Mouse (Mus musculus) embryonic facial prominence, embryonic 11.5 days (tissue): ENCODE data around the gene Gm27021. TPM values are rescaled to one million over a fixed set of nuclear protein-coding genes. Genes with fewer than 3 reads are reported as not detected.

Experiments
- ATAC-seq: fragments of 200-750 bp; cut with Nextera tagmentation; replicated peaks from 2 replicates; pipeline ENCODE4 v1.8.0; 2017; ENCODE audit warnings: low read depth; ENCODE audit not compliant: insufficient number of reproducible peaks, low FRiP score, low TSS enrichment
- DNase-seq: peaks from one replicate; pipeline ENCODE4 v3.0.0-alpha.2; 2015; ENCODE audit warnings: low spot score
- H3K27ac ChIP-seq: fragments of 300-500 bp; sonication (generic); replicated peaks from 2 replicates; pipeline ENCODE4 v1.5.1; 2014; ENCODE audit warnings: mild to moderate bottlenecking, low read depth, low read length, control low read depth
- H3K27me3 ChIP-seq: fragments of 300-500 bp; sonication (generic); 2 replicates; pipeline ENCODE4 v1.6.1; 2014; ENCODE audit warnings: mild to moderate bottlenecking, low read length, moderate library complexity, mixed read lengths; ENCODE audit not compliant: control insufficient read depth, insufficient read depth
- H3K36me3 ChIP-seq: fragments of 300-500 bp; sonication (generic); replicated peaks from 2 replicates; pipeline ENCODE4 v1.6.1; 2014; ENCODE audit warnings: low read depth, mild to moderate bottlenecking, low read length, moderate library complexity, mixed read lengths; ENCODE audit not compliant: control insufficient read depth, insufficient read depth
- H3K4me1 ChIP-seq: fragments of 300-500 bp; sonication (generic); 2 replicates; pipeline ENCODE4 v1.6.1; 2014; ENCODE audit warnings: low read length, mixed read lengths; ENCODE audit not compliant: control insufficient read depth, insufficient read depth
- H3K4me2 ChIP-seq: fragments of 300-500 bp; sonication (generic); 2 replicates; pipeline ENCODE4 v1.6.1; 2014; ENCODE audit warnings: low read depth, mild to moderate bottlenecking, control low read depth, low read length, moderate library complexity
- H3K4me3 ChIP-seq: fragments of 300-500 bp; sonication (generic); 2 replicates; pipeline ENCODE4 v1.5.1; 2014; ENCODE audit warnings: low read depth, low read length, control low read depth
- H3K9ac ChIP-seq: fragments of 300-500 bp; sonication (generic); replicated peaks from 2 replicates; pipeline ENCODE4 v1.6.1; 2014; ENCODE audit warnings: mild to moderate bottlenecking, control low read depth, low read length
- H3K9me3 ChIP-seq: fragments of 300-500 bp; sonication (generic); replicated peaks from 2 replicates; pipeline ENCODE4 v1.6.1; 2016; ENCODE audit warnings: mild to moderate bottlenecking, low read length, inconsistent platforms, mixed read lengths; ENCODE audit not compliant: control insufficient read depth
- WGBS: fragments of 180-500 bp; shearing (Covaris S2); extraction: QIAGEN DNeasy Blood & Tissue Kit; methylation state at CpG from one replicate; pipeline ENCODE4 v1.1.7; 2014; 5-methylcytosine and 5-hydroxymethylcytosine counted together
- polyA plus RNA-seq: library from polyadenylated mRNA; unstranded; fragments of >200 nt; fragmentation: Nextera tagmentation; extraction: Ambion mirVana; gene quantifications from 2 replicates; pipeline ENCODE4 v1.2.1, GENCODE M21; 2014

The Gm27021 gene
- polyA plus RNA-seq, 1 experiment from 2014 or later = 3.0 TPM

- Histone ChIP-seq H3K9ac (no peak overlapping the region), H3K4me2 (no peak overlapping the region), H3K27ac (no peak overlapping the region), H3K36me3 (no peaks in the 10 kb centered on the region), H3K27me3 (no peaks in the 10 kb centered on the region), H3K9me3 (no peaks in the 10 kb centered on the region), H3K4me1 (no peaks in the 10 kb centered on the region), H3K4me3 (no peak overlapping the region)
- no peak for DNase-seq
- ATAC-seq = no peak
- 81% methylated on average over 9 of the region's 9 CpGs for whole genome bisulfite sequencing
Observed at GRCm38 (mm10) chr8:120607460-120607859, 60.4 kb downstream of the Gm27021 start.

- ATAC-seq = 0 out of 2 replicates have a peak, but pooled peaks have one; percentile 47
- 42% methylated on average over 6 of the region's 6 CpGs for WGBS
- peak; percentile 59 for DNase-seq
- H3K9ac ChIP-seq = no peak overlapping the region
- no peaks in the 10 kb centered on the region for H3K36me3 ChIP-seq
- no peak overlapping the region for H3K4me3 ChIP-seq
- H3K4me2 ChIP-seq = no peak overlapping the region
- H3K27ac ChIP-seq = no peak overlapping the region
- H3K27me3 ChIP-seq = no peaks in the 10 kb centered on the region
- H3K4me1 ChIP-seq = no peaks in the 10 kb centered on the region
- H3K9me3 ChIP-seq = no peaks in the 10 kb centered on the region
Observed at GRCm38 (mm10) chr8:120602672-120603071, 65.2 kb downstream of the Gm27021 start.

DNA sequence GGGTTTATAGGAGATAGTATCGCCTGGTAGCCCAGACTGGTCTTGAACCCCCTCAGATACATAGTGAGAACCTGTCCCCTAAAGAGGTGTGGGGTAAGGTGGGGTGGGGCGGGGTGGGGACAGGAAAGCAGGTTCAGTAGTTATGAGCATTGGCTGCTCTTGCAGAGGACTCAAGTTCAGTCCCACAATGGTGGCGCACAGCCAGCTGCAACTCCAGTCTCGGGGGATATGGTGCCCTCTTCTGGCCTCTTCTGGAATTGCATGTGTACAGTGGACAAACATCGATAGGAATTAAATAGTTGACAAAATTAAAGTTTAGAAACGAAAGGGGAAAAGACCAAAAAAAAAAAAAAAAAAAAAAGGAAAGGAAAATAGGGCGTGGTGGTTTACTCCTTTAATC is 68.4 kb downstream of the Gm27021 start:
- peak; percentile 65 for DNase-seq
- H3K9ac ChIP-seq = no peak overlapping the region
- no peaks in the 10 kb centered on the region for H3K4me1 ChIP-seq
- WGBS = 49% methylated on average over 7 of the region's 7 CpGs
- H3K4me2 ChIP-seq = no peak overlapping the region
- no peaks in the 10 kb centered on the region for H3K27me3 ChIP-seq
- H3K36me3 ChIP-seq = no peaks in the 10 kb centered on the region
- ATAC-seq = no peak
- no peak overlapping the region for H3K27ac ChIP-seq
- H3K9me3 ChIP-seq = no peaks in the 10 kb centered on the region
- H3K4me3 ChIP-seq = no peak overlapping the region

- Histone ChIP-seq H3K4me3 (no peak overlapping the region), H3K27me3 (no peaks in the 10 kb centered on the region), H3K4me1 (no peaks in the 10 kb centered on the region), H3K36me3 (no peaks in the 10 kb centered on the region), H3K27ac (no peak overlapping the region), H3K9ac (no peak overlapping the region), H3K9me3 (no peaks in the 10 kb centered on the region), H3K4me2 (no peak overlapping the region)
- WGBS = 28% methylated on average over 24 of the region's 24 CpGs
- peak; percentile 24 for DNase-seq
- ATAC-seq = no peak
Observed at GRCm38 (mm10) chr8:120598579-120598978, 69.3 kb downstream of the Gm27021 start.

- DNase-seq = peak; percentile 82
- Histone ChIP-seq H3K4me2 (no peak overlapping the region), H3K9ac (no peak overlapping the region), H3K9me3 (no peaks in the 10 kb centered on the region), H3K27ac (no peak overlapping the region), H3K27me3 (no peaks in the 10 kb centered on the region), H3K4me3 (no peak overlapping the region), H3K4me1 (no peaks in the 10 kb centered on the region), H3K36me3 (no peaks in the 10 kb centered on the region)
- WGBS = 10% methylated on average over 5 of the region's 5 CpGs
- ATAC-seq = no peak
Observed at GRCm38 (mm10) chr8:120595963-120596362, 71.9 kb downstream of the Gm27021 start.

GRCm38 (mm10) chr8:120594571-120594970 is 73.3 kb downstream of the Gm27021 start:
- no peak overlapping the region for H3K4me2 ChIP-seq
- no peaks in the 10 kb centered on the region for H3K27me3 ChIP-seq
- 91% methylated on average over 5 of the region's 5 CpGs for WGBS
- no peak for ATAC-seq
- no peaks in the 10 kb centered on the region for H3K9me3 ChIP-seq
- H3K4me1 ChIP-seq = no peaks in the 10 kb centered on the region
- no peak overlapping the region for H3K4me3 ChIP-seq
- no peak overlapping the region for H3K9ac ChIP-seq
- DNase-seq = no peak
- no peaks in the 10 kb centered on the region for H3K36me3 ChIP-seq
- H3K27ac ChIP-seq = no peak overlapping the region

DNA sequence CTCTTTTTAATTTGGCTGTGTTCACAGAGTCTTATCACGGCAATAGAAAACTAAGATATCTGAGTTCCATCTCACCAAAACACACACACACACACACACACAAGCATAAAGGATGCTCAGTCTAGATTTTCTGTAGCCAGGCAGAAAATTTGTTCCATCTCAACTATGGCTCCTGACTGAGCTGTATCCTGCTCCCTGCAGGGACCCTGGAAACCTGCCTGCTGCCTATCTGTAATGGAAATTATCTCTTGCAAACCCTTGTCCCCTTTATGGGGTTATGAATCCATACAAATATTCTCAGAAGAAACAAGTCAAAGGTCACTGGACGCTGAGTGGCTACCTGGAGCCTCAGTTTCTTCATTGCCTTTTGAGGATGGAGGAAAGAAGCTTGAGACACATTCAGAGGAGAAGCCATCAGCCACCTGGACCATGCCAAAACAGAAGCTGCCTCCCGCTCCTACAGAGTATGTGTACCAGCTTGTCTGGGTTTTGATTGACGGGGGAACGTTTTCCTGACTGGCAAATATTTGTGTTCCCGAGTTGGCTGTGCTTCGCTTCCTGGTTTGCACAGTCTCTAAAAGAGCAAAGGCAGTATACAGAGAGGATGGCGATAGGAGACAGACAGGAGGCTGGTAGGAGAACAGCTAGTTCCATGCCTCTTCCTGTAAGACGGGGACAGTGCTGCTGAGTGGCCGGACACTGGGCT is 76.1 kb downstream of the Gm27021 start:
- Histone ChIP-seq H3K27ac (no peak overlapping the region), H3K4me3 (no peak overlapping the region), H3K4me2 (no peak overlapping the region), H3K4me1 (no peaks in the 10 kb centered on the region), H3K27me3 (no peaks in the 10 kb centered on the region), H3K9me3 (no peaks in the 10 kb centered on the region), H3K36me3 (no peaks in the 10 kb centered on the region), H3K9ac (no peak overlapping the region)
- DNase-seq (no peak), ATAC-seq (no peak)
- WGBS = 73% methylated on average over 10 of the region's 10 CpGs

GRCm38 (mm10) chr8:120589921-120590320 is 78.0 kb downstream of the Gm27021 start:
- H3K4me3 ChIP-seq = peak overlapping the region; percentile 33
- H3K9ac ChIP-seq = no peak overlapping the region
- H3K4me2 ChIP-seq = peak overlapping the region; percentile 41
- DNase-seq (no peak), ATAC-seq (no peak)
- 66% methylated on average over 2 of the region's 2 CpGs for WGBS
- H3K36me3 ChIP-seq = no peaks in the 10 kb centered on the region
- H3K4me1 ChIP-seq = no peaks in the 10 kb centered on the region
- no peaks in the 10 kb centered on the region for H3K27me3 ChIP-seq
- no peaks in the 10 kb centered on the region for H3K9me3 ChIP-seq
- H3K27ac ChIP-seq = 0 out of 2 replicates have a peak overlapping the region, but pooled peaks have one; percentile 6
